Mouse (Mus musculus): ENCODE results near the gene Gm7075. TPM values are rescaled to one million over a fixed set of nuclear protein-coding genes. Genes with fewer than 3 reads are reported as not detected.

Gm7075 gene
- total RNA-seq, 1 experiment: 1.7 TPM

DNA sequence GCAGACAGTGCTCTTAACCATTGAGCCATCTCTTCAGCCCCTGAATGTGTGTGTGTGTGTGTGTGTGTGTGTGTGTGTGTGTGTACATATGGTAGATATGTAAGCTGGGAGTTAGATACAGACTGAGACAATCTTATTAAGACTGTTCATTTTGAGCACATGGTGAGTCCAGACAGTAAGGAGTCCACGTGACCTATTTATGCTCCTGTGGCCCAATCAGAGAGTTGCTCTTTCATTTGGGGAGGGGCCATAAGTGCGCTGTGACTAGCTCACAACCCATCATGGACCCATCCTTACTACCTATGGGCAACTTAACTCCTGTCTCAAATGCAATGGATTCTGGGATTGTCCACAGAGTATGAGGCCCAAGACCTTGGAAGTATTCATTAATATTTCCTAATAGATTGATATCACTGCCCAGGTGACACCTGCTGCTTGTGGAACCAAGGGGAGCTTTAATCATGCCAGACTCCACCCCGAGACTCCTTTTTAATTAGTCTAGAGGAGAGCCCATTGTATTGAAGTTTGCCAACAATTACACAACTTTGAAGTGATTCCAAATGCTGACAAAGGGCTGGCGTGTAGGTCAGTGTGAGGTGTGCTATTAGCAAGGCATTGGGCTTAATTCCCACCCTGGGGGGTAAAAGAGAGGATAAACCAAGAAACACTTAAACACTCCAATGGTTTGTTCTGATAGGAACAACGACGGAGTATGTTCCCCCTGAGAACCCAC is 42.5 kb downstream of the Gm7075 start:
- Histone ChIP-seq H3K27ac (ENCODE audit: insufficient read depth, low read depth, low read length, poor library complexity, severe bottlenecking) (no peak overlapping the region), H3K9ac (ENCODE audit: insufficient read depth, low read depth, low read length, poor library complexity, severe bottlenecking) (no peak overlapping the region), H3K9me3 (ENCODE audit: control insufficient read depth, insufficient read depth, low read depth, low read length) (no peaks in the 10 kb centered on the region), H3K36me3 (ENCODE audit: control insufficient read depth, insufficient read depth, low read length, poor library complexity, severe bottlenecking) (no peaks in the 10 kb centered on the region), H3K4me1 (ENCODE audit: control insufficient read depth in 2 of 2, insufficient read depth in 2 of 2, low read length in 2 of 2, poor library complexity in 1 of 2) (peaks cover 2 to 3% of the 10 kb centered on the region in 2 experiments; a peak in 3 of 4 replicates), H3K4me3 (ENCODE audit: insufficient read depth in 1 of 2, low read depth in 1 of 2, low read length in 2 of 2, poor library complexity in 1 of 2, severe bottlenecking in 1 of 2) (no peak overlapping the region)
- DNase-seq (ENCODE audit: low read depth, low spot score): no peak
- TF ChIP-seq ZC3H11A (IDR thresholded peaks at IDR 0.05; ENCODE audit: borderline replicate concordance, low read depth, low read length) (no peak), CHD2 (IDR thresholded peaks at IDR 0.05; ENCODE audit: low read depth, low read length) (no peak), HCFC1 (IDR thresholded peaks at IDR 0.05; ENCODE audit: borderline replicate concordance, insufficient read depth, low read length) (no peak), MAFK (IDR thresholded peaks at IDR 0.05; ENCODE audit: insufficient read depth, low read depth, low read length) (no peak), ZNF384 (IDR thresholded peaks at IDR 0.05; ENCODE audit: low read depth, low read length) (no peak)
- in situ Hi-C loops (cut with MboI; ENCODE audit: low sequenced_read_pairs in 2 of 2, unreplicated experiment in 2 of 2): no loop called here

GRCm38 (mm10) chr10:63377468-63377867 is 44.1 kb downstream of the Gm7075 start:
- no peak for DNase-seq (ENCODE audit: low read depth, low spot score)
- no peaks in the 10 kb centered on the region for H3K36me3 ChIP-seq (ENCODE audit: control insufficient read depth, insufficient read depth, low read length, poor library complexity, severe bottlenecking)
- H3K9ac ChIP-seq (ENCODE audit: insufficient read depth, low read depth, low read length, poor library complexity, severe bottlenecking): no peak overlapping the region
- no peaks in the 10 kb centered on the region for H3K9me3 ChIP-seq (ENCODE audit: control insufficient read depth, insufficient read depth, low read depth, low read length)
- peaks cover 2 to 3% of the 10 kb centered on the region in 2 experiments; a peak in 3 of 4 replicates for H3K4me1 ChIP-seq (ENCODE audit: control insufficient read depth in 2 of 2, insufficient read depth in 2 of 2, low read length in 2 of 2, poor library complexity in 1 of 2)
- no peak overlapping the region for H3K27ac ChIP-seq (ENCODE audit: insufficient read depth, low read depth, low read length, poor library complexity, severe bottlenecking)
- no peak overlapping the region for H3K4me3 ChIP-seq (ENCODE audit: insufficient read depth in 1 of 2, low read depth in 1 of 2, low read length in 2 of 2, poor library complexity in 1 of 2, severe bottlenecking in 1 of 2)
- TF ChIP-seq ZC3H11A (IDR thresholded peaks at IDR 0.05; ENCODE audit: borderline replicate concordance, low read depth, low read length) (peak; percentile 51; the same call in 1 of the 2 replicates), CHD2 (IDR thresholded peaks at IDR 0.05; ENCODE audit: low read depth, low read length) (no peak)
- in situ Hi-C loops (cut with MboI; ENCODE audit: low sequenced_read_pairs in 2 of 2, unreplicated experiment in 2 of 2): no loop called here

DNA sequence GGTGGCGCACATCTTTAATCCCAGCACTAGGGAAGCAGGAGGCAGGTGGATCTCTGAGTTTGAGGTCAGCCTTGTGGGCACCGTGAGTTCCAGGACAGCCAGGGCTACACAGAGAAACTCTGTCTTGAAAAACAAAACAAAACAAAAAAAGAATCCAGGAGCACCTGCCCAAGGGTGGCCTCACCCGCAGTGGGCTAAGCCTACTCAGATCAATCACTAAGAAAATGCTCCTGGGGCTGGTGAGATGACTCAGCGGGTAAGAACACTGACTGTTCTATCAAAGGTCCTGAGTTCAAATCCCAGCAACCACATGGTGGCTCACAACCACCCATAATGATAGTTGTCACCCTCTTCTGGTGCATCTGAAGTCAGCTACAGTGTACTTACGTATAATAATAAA is 45.3 kb downstream of the Gm7075 start:
- in situ Hi-C loops (cut with MboI; ENCODE audit: low sequenced_read_pairs in 2 of 2, unreplicated experiment in 2 of 2): no loop called here

More for the DNA sequence above, 45.3 kb downstream of the Gm7075 start:
- no peak overlapping the region for H3K4me3 ChIP-seq (ENCODE audit: insufficient read depth in 1 of 2, low read depth in 1 of 2, low read length in 2 of 2, poor library complexity in 1 of 2, severe bottlenecking in 1 of 2)
- no peak overlapping the region for H3K27ac ChIP-seq (ENCODE audit: insufficient read depth, low read depth, low read length, poor library complexity, severe bottlenecking)
- TF ChIP-seq ZNF384 (IDR thresholded peaks at IDR 0.05; ENCODE audit: low read depth, low read length): peak; percentile 56; the same call in 1 of the 2 replicates
- no peak for TF ChIP-seq ZC3H11A (IDR thresholded peaks at IDR 0.05; ENCODE audit: borderline replicate concordance, low read depth, low read length)
- no peak for TF ChIP-seq CHD2 (IDR thresholded peaks at IDR 0.05; ENCODE audit: low read depth, low read length)
- 0 out of 4 replicates have a peak, but pooled peaks cover 0 to under 1% of the 10 kb centered on the region in 2 experiments for H3K4me1 ChIP-seq (ENCODE audit: control insufficient read depth in 2 of 2, insufficient read depth in 2 of 2, low read length in 2 of 2, poor library complexity in 1 of 2)
- H3K9ac ChIP-seq (ENCODE audit: insufficient read depth, low read depth, low read length, poor library complexity, severe bottlenecking): no peak overlapping the region
- DNase-seq (ENCODE audit: low read depth, low spot score): no peak
- no peaks in the 10 kb centered on the region for H3K36me3 ChIP-seq (ENCODE audit: control insufficient read depth, insufficient read depth, low read length, poor library complexity, severe bottlenecking)
- no peaks in the 10 kb centered on the region for H3K9me3 ChIP-seq (ENCODE audit: control insufficient read depth, insufficient read depth, low read depth, low read length)

Other genes starting within 250 kb of the Gm7075 start
- gene Mypn, start 217.8 kb downstream of the Gm7075 start, total RNA-seq (2012; rRNA removed): 1.0 and 1.1 TPM in 2 replicates
- 87.9 and 88.3 TPM in 2 replicates for gene Herc4, start 178.0 kb downstream of the Gm7075 start, total RNA-seq (2012; rRNA removed)
- 27.1 and 34.5 TPM in 2 replicates for gene Sirt1, start 40.1 kb downstream of the Gm7075 start, total RNA-seq (2012; rRNA removed)
- 4.7 and 8.4 TPM in 2 replicates for gene Dnajc12, start 39.3 kb downstream of the Gm7075 start, total RNA-seq (2012; rRNA removed)
- not detected in 2 replicates for gene Ctnna3, start 8.3 kb upstream of the Gm7075 start, total RNA-seq (2012; rRNA removed)